Mouse (Mus musculus) spleen, embryonic (tissue): ENCODE results near the gene Chd4.

ENCODE experiments used
- CTCF ChIA-PET: fragments of 350-600 bp; sonication (Branson Sonifier 250); formaldehyde crosslinking; loops from one replicate; lab custom pipeline; 2022; lab: Charles Lee

The Chd4 gene

GRCm38 (mm10) chr6:125095391-125096278 is at the start of gene Chd4:
Gene Chd4 (plus strand): TSS chr6:125095981.
- CTCF ChIA-PET = no interaction called here

- CTCF ChIA-PET = interaction anchor here (0.5 to 1.8 kb wide), 4 partner anchors 37 to 199 kb away, joined by 3 to 5 read pairs (median 4); no protein-coding TSS in a partner anchor
These were observed 49.1 kb upstream of the Chd4 start for GRCm38 (mm10) chr6:125046691-125047090.

DNA sequence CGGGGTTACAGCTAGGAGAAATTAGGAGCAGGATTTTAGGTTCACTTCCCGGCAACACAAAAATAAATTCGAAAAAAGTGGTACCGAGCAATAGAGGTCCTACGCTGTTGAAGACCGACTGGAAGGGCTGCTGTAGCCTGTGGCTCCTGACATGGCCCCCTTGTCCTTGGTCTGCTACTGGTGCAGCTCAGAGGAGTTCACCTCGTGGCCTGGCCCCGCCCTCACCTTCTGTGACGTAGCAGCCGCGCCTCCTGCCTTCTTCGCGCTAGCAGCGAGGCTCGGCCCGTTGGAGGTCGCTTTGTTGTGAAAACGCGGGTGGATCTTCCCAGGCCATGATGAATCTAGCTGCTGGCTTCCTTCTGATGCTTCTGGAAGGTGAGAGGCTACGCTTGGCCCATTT is 46.1 kb upstream of the Chd4 start, which contains the start of gene Acrbp:
Gene Acrbp, plus strand, starts transcription at position 12 of the 400 bp plus-strand sequence.
- CTCF ChIA-PET = interaction anchor here (1.2 kb wide), 1 partner anchor 35 kb away, joined by 8 read pairs; no protein-coding TSS in a partner anchor

DNA sequence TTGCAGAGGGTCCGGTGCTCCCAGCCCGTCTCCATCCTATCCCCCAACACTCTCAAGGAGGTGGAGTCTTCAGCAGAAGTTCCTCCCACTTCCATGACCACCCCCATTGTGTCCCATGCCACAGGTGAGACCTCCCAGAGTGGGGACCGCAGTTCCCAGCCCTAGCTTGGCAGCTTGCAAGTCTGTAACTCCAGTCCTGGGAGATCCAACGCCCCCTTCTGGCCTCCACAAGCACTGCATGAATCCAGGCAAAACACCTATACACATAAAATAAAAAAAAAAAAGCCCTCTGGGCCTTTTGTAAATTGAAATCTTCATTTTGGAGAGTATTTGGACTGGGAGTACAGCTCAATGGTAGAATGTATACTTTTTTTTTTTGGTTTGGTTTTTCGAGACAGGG is 44.5 kb upstream of the Chd4 start:
- CTCF ChIA-PET = interaction anchor here (0.6 to 0.7 kb wide), 2 partner anchors 126 to 139 kb away, joined by 3 to 11 read pairs; no protein-coding TSS in a partner anchor

- CTCF ChIA-PET = no interaction called here
These were observed 34.3 kb upstream of the Chd4 start for GRCm38 (mm10) chr6:125061493-125061892.

GRCm38 (mm10) chr6:125062511-125062910 is 33.3 kb upstream of the Chd4 start:
- CTCF ChIA-PET = no interaction called here

DNA sequence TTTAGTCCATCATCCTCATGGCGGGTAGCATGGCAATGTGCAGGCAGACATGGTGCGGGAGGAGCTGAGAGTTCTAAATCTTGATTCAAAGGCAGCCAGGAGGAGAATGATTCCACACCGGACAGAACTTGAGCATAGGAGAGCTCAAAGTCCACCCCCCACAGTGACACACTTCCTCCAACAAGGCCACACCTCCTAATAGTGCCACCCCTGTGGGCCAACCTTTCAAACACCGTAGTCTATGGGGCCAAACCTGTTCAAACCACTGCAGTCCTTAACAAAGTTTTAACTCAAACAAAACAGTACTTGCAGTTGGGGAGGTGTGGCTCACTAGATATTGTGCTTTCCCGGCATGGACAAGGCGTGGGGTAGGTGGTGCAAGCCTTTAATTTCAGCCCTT is 31.9 kb upstream of the Chd4 start:
- CTCF ChIA-PET = interaction anchor here (0.7 kb wide), 1 partner anchor 455 kb away, joined by 8 read pairs; no protein-coding TSS in a partner anchor

DNA sequence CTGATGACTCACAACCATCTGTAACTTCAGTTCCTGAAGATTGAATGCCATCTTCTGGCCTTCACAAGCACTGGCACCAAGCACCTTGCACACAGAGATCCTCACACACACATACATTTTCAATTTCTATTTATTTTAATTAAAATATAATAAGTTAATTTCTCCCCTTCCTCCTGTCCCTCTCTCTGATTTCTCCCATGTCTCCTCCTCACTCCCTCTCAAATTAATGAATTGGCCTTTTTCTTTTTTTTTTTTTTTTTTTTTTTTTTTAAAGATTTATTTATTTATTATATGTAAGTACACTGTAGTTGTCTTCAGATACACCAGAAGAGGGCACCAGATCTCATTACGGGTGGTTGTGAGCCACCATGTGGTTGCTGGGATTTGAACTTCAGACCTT is 30.6 kb upstream of the Chd4 start:
- CTCF ChIA-PET = interaction anchor here (0.6 kb wide), 1 partner anchor 11 kb away, joined by 5 read pairs; no protein-coding TSS in a partner anchor

DNA sequence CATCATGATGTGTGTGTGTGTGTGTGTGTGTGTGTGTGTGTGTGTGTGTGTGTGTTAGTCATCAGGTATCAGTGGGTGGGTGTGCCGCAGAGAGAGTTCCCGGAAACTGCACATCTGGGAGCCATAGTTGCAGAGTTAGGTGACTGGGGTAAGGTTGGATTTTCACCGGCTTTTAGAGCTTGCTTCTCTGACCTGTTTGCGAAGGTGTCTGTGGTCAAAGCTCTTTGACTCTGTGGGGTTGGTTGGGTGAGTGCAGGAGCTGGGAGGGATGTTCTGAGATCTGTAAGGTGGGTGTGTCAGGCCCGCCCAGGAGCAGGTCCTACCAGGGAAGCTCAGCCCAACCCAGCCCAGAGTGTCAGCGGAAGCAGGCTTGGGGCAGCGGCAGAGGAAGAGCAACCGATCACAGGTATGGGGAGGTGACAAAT is 28.2 kb upstream of the Chd4 start, which contains the start of gene Lpar5:
Gene Lpar5, plus strand, starts transcription at position 350 of the 425 bp plus-strand sequence.
- CTCF ChIA-PET = no interaction called here

- CTCF ChIA-PET = interaction anchor here (0.5 to 0.6 kb wide), 2 partner anchors 22 to 183 kb away, joined by 3 to 6 read pairs; partner anchors contain the start of gene Cd4
These were observed 24.4 kb upstream of the Chd4 start for GRCm38 (mm10) chr6:125071170-125071895.

- CTCF ChIA-PET = interaction anchor here (0.5 kb wide), 1 partner anchor 21 kb away, joined by 6 read pairs; no protein-coding TSS in a partner anchor
These were observed 23.9 kb upstream of the Chd4 start for GRCm38 (mm10) chr6:125071896-125072279.

DNA sequence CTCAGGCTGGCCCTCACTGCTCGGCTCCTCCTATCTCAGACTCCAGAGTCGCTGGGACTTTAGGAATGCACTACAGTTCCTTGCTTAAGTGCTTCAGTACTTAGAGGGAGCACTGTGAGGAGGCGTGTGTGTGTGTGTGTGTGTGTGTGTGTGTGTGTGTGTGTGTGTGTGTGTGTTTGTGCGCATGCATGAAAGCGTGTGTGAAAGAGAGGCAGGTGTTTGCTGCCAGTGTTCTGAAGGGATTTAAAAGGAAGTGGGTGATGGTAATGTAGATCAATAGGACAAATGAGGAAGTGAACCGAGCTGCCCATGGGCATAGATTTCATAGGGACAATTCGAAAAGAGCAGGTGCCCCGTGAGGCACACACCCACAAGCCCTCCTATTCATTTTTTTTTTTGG is 22.0 kb upstream of the Chd4 start:
- CTCF ChIA-PET = interaction anchor here (0.5 to 0.7 kb wide), 3 partner anchors 212 to 668 kb away, joined by 4 read pairs; no protein-coding TSS in a partner anchor

- CTCF ChIA-PET = interaction anchor here (0.7 kb wide), 1 partner anchor 9 kb away, joined by 3 read pairs; no protein-coding TSS in a partner anchor
These were observed 14.4 kb upstream of the Chd4 start for GRCm38 (mm10) chr6:125081394-125081793.

DNA sequence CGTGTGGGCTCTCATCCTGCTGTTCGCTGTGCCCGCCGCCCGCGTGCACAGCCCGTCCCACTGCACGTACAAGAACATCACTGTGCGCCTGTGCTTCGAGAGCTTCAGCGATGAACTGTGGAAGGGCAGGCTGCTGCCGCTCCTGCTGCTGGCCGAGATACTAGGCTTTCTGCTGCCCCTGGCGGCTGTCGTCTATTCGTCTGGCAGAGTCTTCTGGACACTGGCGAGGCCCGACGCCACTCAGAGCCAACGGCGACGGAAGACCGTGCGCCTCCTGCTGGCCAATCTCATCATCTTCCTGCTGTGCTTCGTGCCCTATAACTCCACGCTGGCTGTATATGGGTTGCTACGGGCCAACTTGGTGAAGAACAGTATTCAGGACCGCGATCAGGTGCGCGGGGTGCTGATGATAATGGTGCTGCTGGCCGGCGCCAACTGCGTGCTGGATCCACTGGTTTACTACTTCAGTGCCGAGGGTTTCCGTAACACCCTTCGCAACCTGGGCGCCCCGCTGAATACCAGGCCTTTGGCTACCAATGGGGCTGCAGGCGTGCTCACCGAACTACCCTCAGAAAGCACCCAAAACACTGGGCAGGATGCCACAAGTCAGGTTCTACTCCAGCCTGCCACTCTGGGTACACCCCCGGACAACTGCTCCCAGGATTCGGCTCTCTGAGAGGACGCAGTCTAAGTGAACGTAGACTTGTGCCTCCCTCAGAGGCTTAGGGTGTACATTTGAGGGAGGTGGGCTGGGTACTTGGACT is 13.8 kb upstream of the Chd4 start:
- CTCF ChIA-PET = no interaction called here

DNA sequence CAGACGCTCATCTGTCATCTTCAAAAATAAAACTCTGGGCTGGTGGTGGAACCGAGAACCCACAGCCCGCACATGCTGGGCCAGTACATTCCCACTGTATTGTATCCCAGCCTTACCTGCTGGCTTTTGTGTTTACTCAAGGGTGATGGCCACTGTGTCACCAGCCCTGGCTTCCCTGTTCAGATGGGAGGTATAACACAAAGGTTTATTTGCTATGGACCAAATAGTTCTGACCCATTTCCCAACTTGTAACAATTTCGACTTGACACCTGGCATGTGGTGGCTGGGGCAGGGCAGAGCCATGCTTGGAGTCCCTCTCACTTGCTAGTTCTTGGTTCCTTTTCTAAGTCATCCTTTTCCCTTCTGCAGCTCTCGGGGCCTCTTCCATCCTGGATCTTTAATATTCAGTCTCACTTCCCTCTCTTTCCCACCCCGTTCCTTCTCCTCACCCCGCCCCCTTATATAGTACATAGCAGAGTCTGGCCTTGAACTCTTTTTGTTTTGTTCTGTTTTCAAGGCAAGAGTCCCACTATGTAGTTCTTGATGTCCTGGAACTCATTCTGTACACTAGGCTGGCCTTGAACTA is 12.9 kb upstream of the Chd4 start:
- CTCF ChIA-PET = interaction anchor here (0.9 kb wide), 1 partner anchor 35 kb away, joined by 5 read pairs; no protein-coding TSS in a partner anchor

GRCm38 (mm10) chr6:125084424-125084823 is 11.4 kb upstream of the Chd4 start:
- CTCF ChIA-PET = interaction anchor here (0.6 to 1.0 kb wide), 3 partner anchors 9 to 35 kb away, joined by 3 to 8 read pairs (median 6); partner anchors contain the start of gene Acrbp

- CTCF ChIA-PET = no interaction called here
These were observed 7.8 kb upstream of the Chd4 start for GRCm38 (mm10) chr6:125087937-125088336.

GRCm38 (mm10) chr6:125088561-125089321 is 7.0 kb upstream of the Chd4 start:
- CTCF ChIA-PET = interaction anchor here (0.6 to 0.7 kb wide), 2 partner anchors 22 to 91 kb away, joined by 3 to 9 read pairs; no protein-coding TSS in a partner anchor
